Comparison of ENCODE assay signal across 8 mouse cellular contexts in the genomic region with DNA sequence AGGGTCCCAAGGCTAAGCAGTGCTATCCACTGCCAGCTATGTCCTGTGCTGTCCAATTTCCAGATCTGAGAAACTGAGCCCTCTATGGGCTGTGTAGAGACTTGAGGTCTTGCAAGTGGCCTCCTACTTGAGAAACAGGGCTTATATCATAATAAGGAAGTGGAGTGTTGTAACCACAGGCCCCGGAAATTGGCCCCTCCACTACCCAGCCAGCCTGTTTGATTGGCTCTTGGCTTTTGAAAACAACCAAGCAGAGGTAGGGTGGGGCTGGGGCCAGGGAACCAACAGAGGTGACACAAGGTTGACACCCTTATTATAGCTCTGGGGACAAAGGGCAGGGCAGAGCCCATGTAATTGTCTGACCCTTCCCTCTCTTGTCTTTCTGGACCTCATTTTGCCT. TPM values are rescaled to one million over a fixed set of nuclear protein-coding genes. Genes with fewer than 3 reads are reported as not detected.
DNase-seq lines count a peak whose midpoint lies in the region; ATAC-seq and TF ChIP-seq lines count a peak whose summit lies in the region.

No protein-coding gene starts in this region.

- H3K4me3 ChIP-seq in heart, embryonic 16.5 days (ENCODE audit: low read length): no peak overlapping the region
- H3K4me3 ChIP-seq in lung, postnatal 0 days (ENCODE audit: low read depth, low read length): no peak overlapping the region
- peak overlapping the region; percentile 31; the same call in 1 of the 2 replicates for H3K4me3 ChIP-seq in spleen, adult 2 months (ENCODE audit: extremely low read depth, insufficient read depth, insufficient read length)

- intact Hi-C loops in left cerebral cortex, postnatal 4 days (cut with DNase I): no loop called here

- no peak overlapping the region for H3K9ac ChIP-seq in heart, embryonic 16.5 days (ENCODE audit: low read length)
- no peak overlapping the region for H3K9ac ChIP-seq in lung, postnatal 0 days (replicated peaks; ENCODE audit: low read depth)

- ATAC-seq in heart, embryonic 16.5 days (replicated peaks; ENCODE audit: extremely low read depth, insufficient read depth, low FRiP score): no peak
- peak; percentile 55 for ATAC-seq in lung, postnatal 0 days

- TF ChIP-seq POLR2A in spleen, adult 2 months (IDR thresholded peaks at IDR 0.05; ENCODE audit: low read depth, low read length): peak; percentile 29

- peaks cover 67% of the 10 kb centered on the region for H3K4me1 ChIP-seq in heart, embryonic 16.5 days (ENCODE audit: control insufficient read depth, insufficient read depth, low read length)
- H3K4me1 ChIP-seq in lung, postnatal 0 days (ENCODE audit: insufficient read depth, low read depth, low read length): peaks cover 29% of the 10 kb centered on the region; the same call in 1 of the 2 replicates
- H3K4me1 ChIP-seq in spleen, adult 2 months (ENCODE audit: control insufficient read depth, insufficient read depth, insufficient read length): peaks cover 67% of the 10 kb centered on the region

- H3K36me3 ChIP-seq in heart, embryonic 16.5 days (ENCODE audit: control insufficient read depth, insufficient read depth): no peaks in the 10 kb centered on the region
- no peaks in the 10 kb centered on the region for H3K36me3 ChIP-seq in lung, postnatal 0 days (ENCODE audit: insufficient read depth, low read length)
- H3K36me3 ChIP-seq in spleen, adult 2 months (ENCODE audit: control insufficient read depth, insufficient read depth, low read length): peaks cover 2% of the 10 kb centered on the region; the same call in 1 of the 2 replicates

- peak; percentile 31 for TF ChIP-seq CTCF in lung, postnatal 0 days (IDR thresholded peaks at IDR 0.05)
- no peak for TF ChIP-seq CTCF in spleen, adult 2 months (IDR thresholded peaks at IDR 0.05; ENCODE audit: extremely low read depth, insufficient read depth, insufficient read length, insufficient replicate concordance)

- WGBS in heart, embryonic 16.5 days: 42% methylated on average over 1 of the region's 1 CpGs
- WGBS in lung, postnatal 0 days: 6% methylated on average over 1 of the region's 1 CpGs
- 0% methylated on average over 1 of the region's 1 CpGs for WGBS in spleen, adult 2 months

- TF ChIP-seq EP300 in lung, postnatal 0 days (IDR thresholded peaks at IDR 0.05): 0 out of 2 replicates have a peak, but pooled peaks have one; percentile 14

- DNase-seq in 416B (ENCODE audit: low read depth): peak; percentile 96
- DNase-seq in CD8-positive naive resting alpha-beta T cell, adult 2 months (ENCODE audit: low read depth in 2 of 2, low spot score in 2 of 2): peak; percentile 78 to 83
- peak; percentile 93 for DNase-seq in lung, postnatal 0 days (ENCODE audit: low spot score)
- peak; percentile 84 to 87 for DNase-seq in spleen, adult 2 months (ENCODE audit: low read depth in 1 of 2, low spot score in 2 of 2)
- DNase-seq in layer of hippocampus, postnatal 14 days (ENCODE audit: low spot score in 2 of 2): no peak
- no peak for DNase-seq in adrenal gland, adult 2 months
- DNase-seq in left cerebral cortex, postnatal 4 days: no peak

- no peaks in the 10 kb centered on the region for H3K9me3 ChIP-seq in heart, embryonic 16.5 days (replicated peaks; ENCODE audit: control insufficient read depth, low read length)
- H3K9me3 ChIP-seq in lung, postnatal 0 days (ENCODE audit: low read length): no peaks in the 10 kb centered on the region

- no peaks in the 10 kb centered on the region; the same call in 1 of the 2 replicates for H3K27me3 ChIP-seq in heart, embryonic 16.5 days (ENCODE audit: control insufficient read depth, insufficient read depth, low read length)
- H3K27me3 ChIP-seq in lung, postnatal 0 days (replicated peaks; ENCODE audit: insufficient read depth, low read length): peaks cover 7% of the 10 kb centered on the region; the same call in 1 of the 2 replicates
- no peaks in the 10 kb centered on the region for H3K27me3 ChIP-seq in spleen, adult 2 months (ENCODE audit: control insufficient read depth, insufficient read depth, low read length)

- peak overlapping the region; percentile 20; the same call in 1 of the 2 replicates for H3K27ac ChIP-seq in heart, embryonic 16.5 days (ENCODE audit: low read length)
- no peak overlapping the region for H3K27ac ChIP-seq in lung, postnatal 0 days (ENCODE audit: low read length)
- H3K27ac ChIP-seq in spleen, adult 2 months (ENCODE audit: insufficient read depth, low read length): peak overlapping the region; percentile 97

- H3K4me2 ChIP-seq in heart, embryonic 16.5 days (ENCODE audit: low read depth, low read length): no peak overlapping the region
- H3K4me2 ChIP-seq in lung, postnatal 0 days (replicated peaks; ENCODE audit: low read depth, low read length): no peak overlapping the region

RNA-seq across cellular contexts. Expression of a gene that starts 3.9 kb away (rescaled TPM):
- polyA plus RNA-seq in heart, embryonic 16.5 days (2015; fragmentation: Nextera tagmentation; extraction: Ambion mirVana): 1.8 and 2.6 TPM in 2 replicates
- polyA plus RNA-seq in lung, postnatal 0 days (2015; fragmentation: Nextera tagmentation; extraction: Ambion mirVana): 0.85 and 0.87 TPM in 2 replicates
- 79.2 and 111 TPM in 2 replicates for polyA plus RNA-seq in spleen, adult 2 months (2012; rRNA removed)
- total RNA-seq in layer of hippocampus, postnatal 14 days (2021): 100 to 1,000 TPM in 1 of 2 experiments, 10 to 100 TPM in 1; 98.6 to 105 TPM
- total RNA-seq in adrenal gland, adult 2 months (2021): 1 to 10 TPM; 2.2 to 5.1 TPM
- polyA plus RNA-seq in adrenal gland, adult 2 months (2012; rRNA removed): 4.5 and 6.5 TPM in 2 replicates
- 100 to 1,000 TPM; 320 to 326 TPM for total RNA-seq in left cerebral cortex, postnatal 4 days (2021)

Comparison
In these comparisons a context has a peak if more than half of its experiments do, and no peak if none do; other contexts are left out.
1. DNase-seq: peak in 416B (single experiment), CD8-positive naive resting alpha-beta T cell, adult 2 months (2 of 2), lung, postnatal 0 days (single experiment) and spleen, adult 2 months (2 of 2); none in layer of hippocampus, postnatal 14 days (0 of 2), adrenal gland, adult 2 months (single experiment) and left cerebral cortex, postnatal 4 days (single experiment).
2. RNA of a gene that starts 3.9 kb away (polyA plus RNA-seq): 79.2 to 111 TPM in spleen, adult 2 months; 4.5 to 6.5 TPM in adrenal gland, adult 2 months, 1.8 to 2.6 TPM in heart, embryonic 16.5 days and 0.85 to 0.87 TPM in lung, postnatal 0 days; every median in the first group is over 10 times any median in the second.